Mouse (Mus musculus) kidney, adult 2 months (tissue): ENCODE results near the gene Ski.

Source experiments
- CTCF ChIP-seq: fragments of 200-500 bp; conservative IDR thresholded peaks from 2 replicates; pipeline ENCODE4 v1.5.1; 2011; ENCODE audit warnings: low read depth, mild to moderate bottlenecking, control low read depth, low read length, moderate library complexity, mixed read lengths; ENCODE audit not compliant: insufficient read depth, insufficient read length
- POLR2A ChIP-seq: fragments of 200-500 bp; IDR thresholded peaks from one replicate; pipeline ENCODE4 v1.6.1; 2011; ENCODE audit warnings: low read depth, low read length, control low read depth

GRCm38 (mm10) chr4:155148910-155149698, 73.3 kb downstream of the Ski start:
- TF ChIP-seq CTCF (no peak), POLR2A (no peak)
